9 mouse cellular contexts compared by ENCODE assay signal in genomic region chr14:79518761-79519662, GRCm38 (mm10). TPM values are rescaled to one million over a fixed set of nuclear protein-coding genes. Genes with fewer than 3 reads are reported as not detected.
DNase-seq lines count a peak whose midpoint lies in the region; ATAC-seq and TF ChIP-seq lines count a peak whose summit lies in the region.
"Had no signal": no experiment of that assay in that cellular context is flagged by ENCODE, and none has a peak within 500 bp of the region (broad histone marks: within the 10 kb centered on the region; RNA-seq: fewer than 3 reads in every experiment).

No protein-coding gene starts in this region.

- peak overlapping the region; percentile 98 for H3K27ac ChIP-seq in thymus, adult 2 months (ENCODE audit: control insufficient read depth, insufficient read depth, low read length)
- peak overlapping the region; percentile 79 for H3K27ac ChIP-seq in liver, embryonic 13.5 days
- no peak overlapping the region for H3K27ac ChIP-seq in cerebellum, adult 2 months (ENCODE audit: insufficient read depth, low read length)

- H3K4me1 ChIP-seq in thymus, adult 2 months (replicated peaks; ENCODE audit: control insufficient read depth, insufficient read depth, low read length), result peaks cover 7% of the 10 kb centered on the region
- peaks cover 80% of the 10 kb centered on the region for H3K4me1 ChIP-seq in liver, embryonic 13.5 days (replicated peaks)
- H3K4me1 ChIP-seq in cerebellum, adult 2 months (ENCODE audit: control insufficient read depth, insufficient read depth, low read length), result no peaks in the 10 kb centered on the region

- H3K4me3 ChIP-seq in thymus, adult 2 months (ENCODE audit: control insufficient read depth, insufficient read depth, low read length), result peak overlapping the region; percentile 72
- H3K4me3 ChIP-seq in liver, embryonic 13.5 days (replicated peaks), result peak overlapping the region; percentile 41
- H3K4me3 ChIP-seq in cerebellum, adult 2 months (replicated peaks; ENCODE audit: insufficient read depth, low read depth, low read length), result no peak overlapping the region

- H3K4me2 ChIP-seq in liver, embryonic 13.5 days, result peak overlapping the region; percentile 62

- no peaks in the 10 kb centered on the region for H3K36me3 ChIP-seq in thymus, adult 2 months (ENCODE audit: control insufficient read depth, insufficient read depth, low read length)
- no peaks in the 10 kb centered on the region for H3K36me3 ChIP-seq in liver, embryonic 13.5 days

- no peak for ATAC-seq in liver, embryonic 13.5 days (ENCODE audit: low read depth)
- ATAC-seq: inflammation-experienced regulatory T-cells, adult 6 months had no signal

- whole genome bisulfite sequencing in thymus, adult 2 months, result 2% methylated on average over 19 of the region's 19 CpGs
- 43% methylated on average over 19 of the region's 19 CpGs for WGBS in liver, embryonic 13.5 days (ENCODE audit: insufficient replicate concordance)
- WGBS in cerebellum, adult 2 months, result 78% methylated on average over 19 of the region's 19 CpGs

- DNase-seq in heart, adult 18-20 months, result peak; percentile 25 to 67
- DNase-seq in heart, adult 8-10 months (ENCODE audit: low spot score), result no peak
- DNase-seq in thymus, adult 2 months, result peak; percentile 44
- no peak for DNase-seq in thymus, adult 18-20 months
- no peak for DNase-seq in liver, embryonic 13.5 days
- DNase-seq in thymus, postnatal 4 days, result peak; percentile 61
- no peak for DNase-seq in cerebellum, adult 2 months
- no peak for DNase-seq in ovary, postnatal 36 days (ENCODE audit: low spot score)

- no peak for TF ChIP-seq POLR2A in thymus, adult 2 months (IDR thresholded peaks at IDR 0.05; ENCODE audit: control insufficient read depth, extremely low read depth, insufficient read depth, low read length, poor library complexity)
- TF ChIP-seq POLR2A in cerebellum, adult 2 months (IDR thresholded peaks at IDR 0.05; ENCODE audit: borderline replicate concordance, insufficient read depth, low read length), result no peak

- H3K9ac ChIP-seq in liver, embryonic 13.5 days, result peak overlapping the region; percentile 71

- H3K9me3 ChIP-seq in liver, embryonic 13.5 days (replicated peaks), result no peaks in the 10 kb centered on the region

- no peaks in the 10 kb centered on the region for H3K27me3 ChIP-seq in thymus, adult 2 months (ENCODE audit: control insufficient read depth, insufficient read depth, low read length)
- H3K27me3 ChIP-seq in liver, embryonic 13.5 days, result no peaks in the 10 kb centered on the region
- no peaks in the 10 kb centered on the region for H3K27me3 ChIP-seq in cerebellum, adult 2 months (ENCODE audit: control insufficient read depth, insufficient read depth, low read length)

- TF ChIP-seq CTCF in thymus, adult 2 months (IDR thresholded peaks at IDR 0.05; ENCODE audit: borderline replicate concordance, control insufficient read depth, extremely low read depth, insufficient read depth, low read length, poor library complexity), result no peak
- TF ChIP-seq CTCF in cerebellum, adult 2 months (IDR thresholded peaks at IDR 0.05; ENCODE audit: borderline replicate concordance, insufficient read depth, low read depth, low read length), result no peak

RNA-seq across cellular contexts. Expression of gene Wbp4, which starts 37.7 kb away (rescaled TPM):
- 10 to 100 TPM; 20.5 to 21.7 TPM for total RNA-seq in heart, adult 18-20 months (2021)
- 10 to 100 TPM; 20.6 to 24.0 (median 21.6) TPM for total RNA-seq in heart, adult 8-10 months (2022)
- 7.3 TPM in 2 replicates for polyA plus RNA-seq in thymus, adult 2 months (2012; rRNA removed)
- polyA plus RNA-seq in liver, embryonic 13.5 days (2015; fragmentation: Nextera tagmentation; extraction: Ambion mirVana), result 17.6 and 20.6 TPM in 2 replicates
- polyA plus RNA-seq in cerebellum, adult 2 months (2012; rRNA removed), result 27.8 and 28.4 TPM in 2 replicates

RNA-seq across cellular contexts. Expression of gene Elf1, which starts 38.0 kb away (rescaled TPM):
- total RNA-seq in heart, adult 18-20 months (2021), result 10 to 100 TPM; 12.4 to 15.0 TPM
- total RNA-seq in heart, adult 8-10 months (2022), result 10 to 100 TPM in 3 of 4 experiments, 1 to 10 TPM in 1; 9.9 to 12.5 (median 12.0) TPM
- polyA plus RNA-seq in thymus, adult 2 months (2012; rRNA removed), result 71.4 and 75.9 TPM in 2 replicates
- 11.9 and 13.8 TPM in 2 replicates for polyA plus RNA-seq in liver, embryonic 13.5 days (2015; fragmentation: Nextera tagmentation; extraction: Ambion mirVana)
- polyA plus RNA-seq in cerebellum, adult 2 months (2012; rRNA removed), result 3.8 and 4.1 TPM in 2 replicates

Comparison
In these comparisons a context has a peak if more than half of its experiments do, and no peak if none do; other contexts are left out.
1. DNase-seq: peak in heart, adult 18-20 months (2 of 2), thymus, adult 2 months (single experiment) and thymus, postnatal 4 days (single experiment); none in heart, adult 8-10 months (single experiment), thymus, adult 18-20 months (0 of 2), liver, embryonic 13.5 days (single experiment), cerebellum, adult 2 months (0 of 2) and ovary, postnatal 36 days (single experiment).